12 mouse cellular contexts compared by ENCODE assay signal in the genomic region with DNA sequence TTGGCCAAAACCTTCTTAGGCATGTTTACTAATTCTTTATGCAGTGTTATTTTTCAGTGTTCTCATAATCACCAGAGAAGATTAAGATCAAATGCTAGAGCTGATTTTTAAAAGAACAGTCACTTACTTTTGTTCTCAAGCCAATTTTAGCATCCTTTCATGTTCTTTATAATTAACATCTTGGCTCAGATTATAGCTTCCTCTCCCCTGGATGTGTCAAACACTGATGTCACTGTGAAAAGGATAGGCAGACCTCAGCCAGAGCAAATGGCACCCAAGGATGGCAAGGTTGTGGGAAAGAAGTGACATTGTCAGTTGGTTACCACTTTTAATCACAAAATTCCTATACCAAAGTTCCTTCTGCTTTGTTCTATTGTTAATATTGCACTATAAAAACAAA.
"Had no signal": no experiment of that assay in that cellular context is flagged by ENCODE, and none has a peak within 500 bp of the region (broad histone marks: within the 10 kb centered on the region; RNA-seq: fewer than 3 reads in every experiment).

No protein-coding gene starts in this region.

- H3K4me1 ChIP-seq: limb, embryonic 15.5 days; liver, embryonic 13.5 days; lung, embryonic 15.5 days; megakaryocyte, embryonic 14.5 days; midbrain, embryonic 12.5 days had no signal

- H3K4me3 ChIP-seq: limb, embryonic 15.5 days; liver, embryonic 13.5 days; lung, embryonic 15.5 days; megakaryocyte, embryonic 14.5 days; midbrain, embryonic 12.5 days had no signal

- H3K27ac ChIP-seq: limb, embryonic 15.5 days; liver, embryonic 13.5 days; lung, embryonic 15.5 days; macrophage; midbrain, embryonic 12.5 days had no signal

- H3K9ac ChIP-seq: limb, embryonic 15.5 days; liver, embryonic 13.5 days; liver, postnatal 0 days; lung, embryonic 15.5 days; midbrain, embryonic 12.5 days had no signal

- ATAC-seq: liver, postnatal 0 days had no signal

- H3K9me3 ChIP-seq: limb, embryonic 15.5 days; liver, embryonic 13.5 days; lung, embryonic 15.5 days; megakaryocyte, embryonic 14.5 days; midbrain, embryonic 12.5 days had no signal

- H3K36me3 ChIP-seq: limb, embryonic 15.5 days; liver, embryonic 13.5 days; lung, embryonic 15.5 days; midbrain, embryonic 12.5 days had no signal

- H3K4me2 ChIP-seq: limb, embryonic 15.5 days; liver, embryonic 13.5 days; lung, embryonic 15.5 days; midbrain, embryonic 12.5 days had no signal

- H3K27me3 ChIP-seq: limb, embryonic 15.5 days; liver, embryonic 13.5 days; lung, embryonic 15.5 days; megakaryocyte, embryonic 14.5 days; midbrain, embryonic 12.5 days had no signal

- DNase-seq: kidney, adult 9 months; kidney, postnatal 10 days; liver, embryonic 13.5 days; liver, postnatal 0 days; lung, postnatal 14 days; right cerebral cortex, postnatal 14 days; thymus, postnatal 4 days had no signal
